Mouse (Mus musculus) frontal cortex, adult (tissue): ENCODE results near the gene Nav2.
A peak's percentile ranks its signal among the peaks of the same experiment; 100 is the strongest.

Experiments used
- ATAC-seq: cut with Nextera tagmentation; 2 replicates; pipeline ENCODE4 v1.9.2; 2017; ENCODE audit warnings: mild to moderate bottlenecking, moderate library complexity, mixed read lengths; ENCODE audit not compliant: low TSS enrichment

The Nav2 gene

DNA sequence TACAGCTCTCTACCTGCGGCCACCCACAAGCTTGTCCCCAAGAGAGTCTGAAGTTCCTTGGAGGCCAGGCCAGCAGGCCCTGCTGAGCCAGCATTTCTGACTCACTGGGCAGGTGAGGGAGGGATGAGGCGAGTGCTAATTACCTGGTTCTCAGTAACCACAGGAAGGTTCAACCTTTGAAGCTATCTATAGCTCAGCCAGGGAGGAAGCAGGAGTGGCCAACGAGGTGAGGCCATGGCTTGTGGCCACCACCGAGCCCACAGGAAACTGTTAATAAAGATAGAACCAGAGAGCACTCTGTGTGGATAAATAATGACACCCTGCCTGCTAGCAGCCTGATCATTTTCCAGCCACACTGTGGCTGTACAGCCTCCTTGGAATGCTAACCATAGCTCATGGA is 294.5 kb downstream of the Nav2 start:
- ATAC-seq = no peak

DNA sequence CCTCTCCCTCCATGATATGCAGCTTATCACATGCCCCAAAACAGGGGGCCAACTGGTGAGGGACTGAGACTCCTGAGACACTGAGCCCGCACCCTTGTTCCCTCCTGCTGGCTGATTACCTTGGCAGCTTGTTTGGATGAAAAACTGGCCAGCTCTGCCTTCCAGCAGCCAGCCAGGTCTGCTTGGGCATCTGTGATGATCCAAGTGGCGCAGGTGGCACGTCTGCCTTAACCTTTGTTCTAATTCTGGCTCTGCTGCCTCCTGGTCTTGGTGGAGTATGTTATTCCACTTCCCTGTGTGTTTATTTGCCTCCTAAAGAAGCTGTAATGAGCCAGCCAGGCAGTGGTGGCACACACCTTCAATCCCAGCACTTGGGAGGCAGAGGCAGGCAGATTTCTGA is 296.3 kb downstream of the Nav2 start:
- ATAC-seq = no peak

DNA sequence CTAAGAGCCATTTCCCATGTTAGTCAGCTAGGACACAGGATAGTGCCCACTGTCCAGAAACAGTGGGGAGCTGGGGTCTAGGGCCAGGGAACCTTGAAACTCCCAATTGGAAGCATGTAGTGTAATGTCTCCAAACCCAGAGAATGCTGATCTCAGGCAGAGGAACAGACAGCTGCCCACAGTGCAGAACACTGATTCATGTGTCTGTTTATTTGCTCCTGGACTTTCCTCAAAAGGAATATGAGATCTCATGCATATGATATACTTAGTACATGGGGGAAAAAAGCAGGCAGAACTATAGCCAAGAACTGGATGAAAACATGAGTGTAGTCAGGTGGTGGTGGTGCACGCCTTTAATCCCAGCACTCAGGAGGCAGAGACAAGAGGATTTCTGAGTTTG is 297.0 kb downstream of the Nav2 start:
- ATAC-seq = peak; percentile 14; the same call in 1 of the 2 replicates

DNA sequence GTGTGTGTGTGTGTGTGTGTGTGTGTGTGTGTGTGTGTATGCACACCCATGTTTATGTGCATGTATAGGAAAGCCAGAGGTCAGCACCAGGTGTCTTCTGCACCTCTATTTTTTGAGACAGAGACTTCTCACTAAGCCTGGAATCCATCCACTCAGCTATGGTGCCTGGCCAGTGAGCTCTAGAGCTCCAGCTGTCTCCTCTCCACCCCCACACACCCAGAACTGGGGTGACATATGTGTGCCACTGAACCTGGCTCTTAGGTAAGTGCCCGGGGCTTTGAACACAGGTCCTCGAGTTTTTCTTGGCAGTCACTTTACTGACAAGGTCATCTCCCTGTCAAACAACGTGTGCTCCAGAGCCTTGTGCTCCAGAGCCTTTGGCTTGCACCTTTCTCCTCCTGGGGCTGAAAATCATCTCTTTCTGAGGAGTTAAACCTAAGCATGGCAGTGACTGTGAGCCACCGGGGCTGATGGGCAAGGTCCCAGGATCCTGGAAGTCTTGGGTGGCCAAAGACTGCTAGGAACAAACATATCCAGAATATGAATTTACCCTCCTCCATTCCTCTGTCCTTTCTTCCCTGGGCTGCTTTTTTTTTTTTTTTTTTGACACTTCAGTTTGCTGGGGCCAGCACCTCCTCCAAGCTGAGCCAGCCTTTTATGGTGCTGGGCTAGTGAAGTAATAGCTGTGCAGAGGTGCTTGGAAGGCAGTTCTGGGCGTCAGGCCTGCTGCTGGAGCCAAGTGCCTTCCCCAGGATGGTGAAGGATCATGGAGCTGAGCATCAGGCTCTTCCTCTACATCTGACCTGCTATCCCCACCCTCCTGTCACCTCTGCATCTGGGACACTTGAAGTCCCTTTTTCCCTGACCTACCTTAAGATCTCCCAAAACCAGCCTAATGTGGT is 298.5 kb downstream of the Nav2 start:
- peak; percentile 54 for ATAC-seq

DNA sequence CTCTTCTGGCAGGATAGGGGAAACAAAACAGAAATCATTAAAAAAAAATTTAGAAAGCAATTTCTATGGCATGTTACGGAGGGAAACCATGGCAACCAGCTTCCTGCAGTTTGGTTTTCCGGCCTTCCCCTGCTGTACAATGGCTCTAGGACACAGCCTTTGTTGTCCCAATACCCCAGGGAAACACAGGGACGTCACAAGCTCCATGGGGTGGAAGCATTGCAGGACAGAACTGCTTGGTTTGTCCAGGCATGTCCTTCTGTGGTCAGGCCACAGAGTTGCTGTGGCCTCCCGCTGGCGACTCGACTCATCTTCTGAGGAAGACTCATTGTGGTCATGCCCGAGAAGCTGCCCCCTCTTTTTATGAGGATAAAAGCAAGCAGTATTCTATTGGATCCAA is 301.0 kb downstream of the Nav2 start:
- ATAC-seq = no peak

GRCm38 (mm10) chr7:49210721-49211120 is 302.2 kb downstream of the Nav2 start:
- ATAC-seq = no peak

- ATAC-seq = no peak
These were observed 304.5 kb downstream of the Nav2 start for GRCm38 (mm10) chr7:49213011-49213410.

- no peak for ATAC-seq
These were observed 309.3 kb downstream of the Nav2 start for GRCm38 (mm10) chr7:49217786-49218185.

DNA sequence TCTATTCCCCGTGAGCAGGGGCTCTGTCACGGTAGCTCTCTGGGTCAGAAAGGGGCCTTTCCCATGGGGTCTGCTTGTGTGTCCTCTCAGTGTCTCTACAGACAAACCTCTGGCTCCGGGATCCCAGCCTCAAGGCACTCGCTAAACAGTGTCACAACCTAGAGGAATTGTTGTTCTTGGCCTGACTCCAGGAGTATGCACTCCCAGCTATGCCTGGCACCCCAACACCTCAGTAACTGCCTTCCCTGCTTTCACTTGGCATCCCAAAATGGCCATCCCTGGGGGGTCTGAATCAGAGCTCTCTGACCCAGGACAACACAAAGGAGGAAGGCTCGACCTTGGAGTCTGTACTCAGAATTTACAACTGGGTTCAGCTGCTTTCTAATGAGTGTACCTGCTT is 317.2 kb downstream of the Nav2 start:
- no peak for ATAC-seq

- ATAC-seq = no peak
These were observed 324.5 kb downstream of the Nav2 start for GRCm38 (mm10) chr7:49232969-49233368.

- ATAC-seq = no peak
These were observed 325.8 kb downstream of the Nav2 start for GRCm38 (mm10) chr7:49234288-49234687.

- ATAC-seq = no peak
These were observed 326.8 kb downstream of the Nav2 start for GRCm38 (mm10) chr7:49235271-49235681.

- no peak for ATAC-seq
These were observed 327.3 kb downstream of the Nav2 start for GRCm38 (mm10) chr7:49235821-49236220.

DNA sequence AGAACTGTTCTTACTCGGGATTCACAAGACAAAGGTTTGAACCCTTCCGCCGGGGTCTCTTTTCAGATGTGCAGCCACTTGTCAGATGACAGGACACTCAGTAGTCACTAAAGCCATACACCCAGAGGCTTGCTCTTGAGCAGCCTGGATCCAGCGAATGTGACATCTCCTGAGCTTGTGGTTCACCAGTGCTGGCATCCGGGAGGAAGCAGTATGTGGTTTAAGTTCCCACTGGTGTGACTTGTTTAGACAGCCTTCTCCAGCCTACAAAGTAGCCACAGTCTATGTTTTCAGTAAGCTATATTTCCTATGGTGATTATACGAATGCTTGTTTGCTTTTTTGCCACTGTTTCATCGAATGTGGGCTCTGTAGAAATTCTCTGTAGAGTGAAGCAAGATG is 331.9 kb downstream of the Nav2 start:
- no peak for ATAC-seq

GRCm38 (mm10) chr7:49241229-49241751 is 332.8 kb downstream of the Nav2 start:
- no peak for ATAC-seq

DNA sequence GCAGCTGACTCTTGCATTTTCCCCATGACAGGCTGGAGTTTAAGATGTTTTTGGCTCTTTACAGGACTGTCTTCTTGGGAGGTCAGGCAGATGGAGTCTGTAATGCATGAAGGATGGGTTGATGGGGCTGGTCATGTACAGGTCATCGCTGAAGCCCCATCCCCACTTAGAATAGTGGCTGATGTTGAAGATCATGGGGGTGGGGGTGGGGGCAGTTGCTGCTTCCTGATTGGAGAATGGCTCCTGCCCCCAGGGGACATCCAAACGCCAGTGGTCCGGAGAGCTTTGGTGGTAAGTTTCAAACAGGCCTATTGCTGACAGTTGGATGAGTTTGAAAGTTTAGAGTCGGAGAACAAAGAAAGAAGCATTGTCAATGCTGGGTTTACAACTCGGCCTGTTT is 333.7 kb downstream of the Nav2 start:
- ATAC-seq = no peak

DNA sequence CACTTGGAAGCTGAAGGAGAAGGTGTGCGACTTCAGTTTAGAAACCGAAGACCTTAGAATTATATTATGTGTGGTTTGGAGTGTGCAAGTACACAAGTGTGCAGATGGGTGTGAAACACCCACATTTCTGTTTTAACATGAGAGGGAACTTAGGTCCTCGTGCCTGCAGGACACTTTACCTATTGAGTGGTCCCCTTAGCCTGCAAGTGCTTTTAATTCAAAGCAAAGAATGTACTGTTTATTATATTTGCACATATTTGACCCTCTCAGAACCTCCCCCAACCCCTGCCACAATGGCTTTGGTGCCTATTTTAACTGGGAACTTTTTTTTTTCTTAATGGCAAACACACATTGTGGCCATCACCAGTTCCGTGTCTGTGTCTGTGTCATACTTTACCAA is 334.6 kb downstream of the Nav2 start:
- ATAC-seq = no peak

GRCm38 (mm10) chr7:49245537-49246239 is 337.2 kb downstream of the Nav2 start:
- ATAC-seq = peak; percentile 75

GRCm38 (mm10) chr7:49246240-49246578 is 337.7 kb downstream of the Nav2 start:
- peak; percentile 11; the same call in 1 of the 2 replicates for ATAC-seq

- ATAC-seq = no peak
These were observed 338.3 kb downstream of the Nav2 start for GRCm38 (mm10) chr7:49246584-49247481.

GRCm38 (mm10) chr7:49247744-49248331 is 339.3 kb downstream of the Nav2 start:
- ATAC-seq = peak; percentile 29
